Mouse (Mus musculus): ENCODE results near the gene Pgam2. TPM values are rescaled to one million over a fixed set of nuclear protein-coding genes. Genes with fewer than 3 reads are reported as not detected.

Gene Pgam2
- 17.8 and 23.4 TPM in 2 replicates for polyA plus RNA-seq (2015; fragmentation: Nextera tagmentation; extraction: Ambion mirVana)

DNA sequence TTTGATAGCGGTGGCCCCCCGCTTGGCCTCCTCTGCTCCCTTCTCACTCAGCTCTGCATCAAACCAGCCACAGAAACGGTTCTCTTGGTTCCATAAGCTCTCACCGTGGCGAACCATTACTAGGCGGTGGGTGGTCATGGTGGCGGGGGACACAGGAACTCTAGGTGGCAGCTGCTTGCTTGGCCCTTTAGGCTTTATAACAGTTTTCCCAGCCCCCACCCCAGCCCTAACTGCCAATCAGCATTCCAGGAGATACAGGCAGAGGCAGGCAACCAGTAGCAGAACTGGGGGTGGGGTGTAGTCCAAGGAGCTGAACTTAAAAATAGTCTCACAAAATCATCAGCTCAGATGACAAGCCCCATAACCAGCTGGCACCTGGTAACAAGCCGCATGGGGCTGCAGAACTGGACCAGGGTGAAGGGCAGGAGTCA lies at the start of gene Pgam2:
TSS of gene Pgam2 (minus strand) at position 183 of the 431 bp plus-strand sequence.
- Histone ChIP-seq H3K27me3 (replicated peaks; ENCODE audit: control insufficient read depth, insufficient read depth, low read length) (no peaks in the 10 kb centered on the region), H3K4me1 (ENCODE audit: control insufficient read depth, insufficient read depth, low read length) (peaks cover 17% of the 10 kb centered on the region), H3K4me3 (ENCODE audit: low read length) (no peak within 1 kb of the TSS), H3K4me2 (ENCODE audit: low read depth, low read length) (no peak within 1 kb of the TSS), H3K27ac (ENCODE audit: low read length) (peak within 1 kb of the TSS; percentile 58), H3K9me3 (ENCODE audit: control insufficient read depth, low read length) (peaks cover 3% of the 10 kb centered on the region; the same call in 1 of the 2 replicates), H3K36me3 (ENCODE audit: control insufficient read depth, insufficient read depth, low read length) (peaks cover 3% of the 10 kb centered on the region; the same call in 1 of the 2 replicates), H3K9ac (ENCODE audit: low read depth, low read length) (no peak within 1 kb of the TSS)
- no peak for ATAC-seq
- whole genome bisulfite sequencing: 48% methylated on average over 8 of the region's 8 CpGs

DNA sequence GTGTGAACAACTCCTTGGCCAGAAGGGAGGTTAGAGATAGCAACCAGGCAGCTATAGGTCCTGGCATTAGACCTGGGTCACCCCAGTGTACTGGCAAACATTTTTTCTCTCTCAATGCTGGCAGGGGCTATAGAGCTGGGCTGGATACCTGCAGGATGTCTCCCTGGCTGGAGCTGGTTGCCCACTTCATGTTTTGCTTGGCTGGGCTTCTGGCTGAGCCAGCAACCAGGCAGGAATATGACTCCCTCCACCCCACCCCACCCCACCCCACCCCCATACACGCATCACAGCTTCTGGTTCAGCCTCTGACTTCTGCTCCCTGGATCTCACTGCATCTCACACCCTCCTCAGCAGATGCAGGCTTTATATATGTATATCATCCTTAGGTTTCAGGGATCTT lies 48.8 kb upstream of the Pgam2 start:
- Histone ChIP-seq H3K27ac (ENCODE audit: low read length) (no peak overlapping the region), H3K27me3 (replicated peaks; ENCODE audit: control insufficient read depth, insufficient read depth, low read length) (no peaks in the 10 kb centered on the region), H3K36me3 (ENCODE audit: control insufficient read depth, insufficient read depth, low read length) (no peaks in the 10 kb centered on the region), H3K4me1 (ENCODE audit: control insufficient read depth, insufficient read depth, low read length) (no peaks in the 10 kb centered on the region), H3K9ac (ENCODE audit: low read depth, low read length) (no peak overlapping the region), H3K4me3 (ENCODE audit: low read length) (no peak overlapping the region), H3K4me2 (ENCODE audit: low read depth, low read length) (no peak overlapping the region), H3K9me3 (ENCODE audit: control insufficient read depth, low read length) (no peaks in the 10 kb centered on the region)
- no peak for ATAC-seq
- WGBS: 47% methylated on average over 1 of the region's 1 CpGs

DNA sequence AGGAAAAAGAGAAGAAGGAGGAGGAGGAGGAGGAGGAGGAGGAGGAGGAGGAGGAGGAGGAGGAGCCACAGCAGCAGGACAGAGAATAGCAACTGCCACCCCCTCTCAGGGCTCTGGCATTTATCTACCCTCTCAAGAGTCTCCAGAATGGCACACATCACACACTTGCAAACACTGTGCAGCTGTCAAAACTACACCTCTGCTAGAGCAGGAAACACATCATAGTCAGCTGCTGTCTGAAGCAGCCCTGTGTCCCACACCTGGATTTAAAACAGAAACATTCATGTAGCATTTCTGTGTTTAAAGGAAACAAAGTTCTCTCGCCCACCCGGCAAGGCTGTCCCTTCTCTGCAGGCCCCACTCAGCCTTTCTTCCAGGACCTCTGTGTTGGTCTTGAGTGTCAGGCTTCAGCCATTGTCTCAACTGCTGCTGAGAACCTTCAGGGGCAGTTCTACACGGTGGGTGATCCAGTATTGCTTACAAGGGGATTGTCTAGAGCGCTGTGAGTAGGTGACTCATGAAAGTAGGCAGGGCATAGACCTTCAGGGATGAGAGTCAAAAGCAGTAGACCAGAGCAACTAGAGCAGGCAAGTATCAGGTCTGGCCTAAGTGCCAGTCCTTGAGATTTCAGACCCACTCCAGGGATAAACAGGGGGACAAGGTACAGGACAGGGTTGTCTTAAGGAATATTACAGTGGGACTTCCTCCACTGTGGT lies 47.6 kb upstream of the Pgam2 start:
- Histone ChIP-seq H3K27me3 (replicated peaks; ENCODE audit: control insufficient read depth, insufficient read depth, low read length) (no peaks in the 10 kb centered on the region), H3K9me3 (ENCODE audit: control insufficient read depth, low read length) (no peaks in the 10 kb centered on the region), H3K4me2 (ENCODE audit: low read depth, low read length) (no peak overlapping the region), H3K27ac (ENCODE audit: low read length) (no peak overlapping the region), H3K36me3 (ENCODE audit: control insufficient read depth, insufficient read depth, low read length) (no peaks in the 10 kb centered on the region), H3K4me3 (ENCODE audit: low read length) (no peak overlapping the region), H3K4me1 (ENCODE audit: control insufficient read depth, insufficient read depth, low read length) (no peaks in the 10 kb centered on the region), H3K9ac (ENCODE audit: low read depth, low read length) (no peak overlapping the region)
- WGBS: 51% methylated on average over 4 of the region's 4 CpGs
- ATAC-seq: no peak

DNA sequence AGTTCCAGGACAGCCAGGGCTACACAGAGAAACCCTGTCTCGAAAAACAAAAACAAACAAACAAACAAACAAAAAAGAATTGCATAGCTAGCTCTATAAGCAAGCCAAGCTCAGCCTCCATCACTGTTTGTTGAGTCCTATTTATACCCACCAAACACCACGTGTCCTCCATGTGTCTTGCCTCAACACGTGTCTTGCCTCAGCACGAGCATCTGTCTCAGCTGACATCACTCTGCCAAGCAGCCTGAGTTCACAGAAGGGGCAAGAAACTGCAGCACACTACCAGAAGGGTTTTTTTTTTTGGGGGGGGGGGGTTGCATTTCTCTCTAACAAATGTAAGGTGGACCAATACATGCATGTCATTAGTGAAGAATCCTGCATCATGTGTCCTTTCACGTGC lies 46.9 kb upstream of the Pgam2 start:
- 51% methylated on average over 5 of the region's 5 CpGs for WGBS
- no peak overlapping the region for H3K4me2 ChIP-seq (ENCODE audit: low read depth, low read length)
- H3K27ac ChIP-seq (ENCODE audit: low read length): no peak overlapping the region
- no peaks in the 10 kb centered on the region for H3K4me1 ChIP-seq (ENCODE audit: control insufficient read depth, insufficient read depth, low read length)
- H3K9ac ChIP-seq (ENCODE audit: low read depth, low read length): no peak overlapping the region
- no peak for ATAC-seq
- H3K27me3 ChIP-seq (replicated peaks; ENCODE audit: control insufficient read depth, insufficient read depth, low read length): no peaks in the 10 kb centered on the region
- no peaks in the 10 kb centered on the region for H3K36me3 ChIP-seq (ENCODE audit: control insufficient read depth, insufficient read depth, low read length)
- no peaks in the 10 kb centered on the region for H3K9me3 ChIP-seq (ENCODE audit: control insufficient read depth, low read length)
- H3K4me3 ChIP-seq (ENCODE audit: low read length): no peak overlapping the region

DNA sequence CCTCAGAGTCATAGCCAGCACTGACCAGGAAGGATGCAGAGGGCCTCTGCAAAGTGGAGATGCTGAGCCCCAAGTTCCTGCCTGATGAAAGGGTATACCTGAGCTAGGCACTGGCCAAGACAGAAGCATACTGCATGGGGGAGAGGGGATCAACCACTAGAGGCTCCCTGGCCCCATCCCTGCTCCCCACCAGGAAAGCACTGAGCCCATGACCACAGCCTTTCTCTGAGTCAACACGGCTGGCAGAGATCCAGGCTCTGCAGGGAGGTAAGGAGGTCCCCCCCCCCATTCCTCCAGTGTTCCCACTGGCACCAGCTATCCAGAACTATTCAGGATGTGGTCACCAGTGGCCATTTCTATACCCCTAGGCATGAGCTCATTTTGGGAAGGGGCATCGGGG lies 45.8 kb upstream of the Pgam2 start:
- no peak overlapping the region for H3K4me3 ChIP-seq (ENCODE audit: low read length)
- 73% methylated on average over 2 of the region's 2 CpGs for WGBS
- H3K9ac ChIP-seq (ENCODE audit: low read depth, low read length): no peak overlapping the region
- ATAC-seq: no peak
- no peaks in the 10 kb centered on the region for H3K36me3 ChIP-seq (ENCODE audit: control insufficient read depth, insufficient read depth, low read length)
- no peaks in the 10 kb centered on the region for H3K4me1 ChIP-seq (ENCODE audit: control insufficient read depth, insufficient read depth, low read length)
- no peak overlapping the region for H3K4me2 ChIP-seq (ENCODE audit: low read depth, low read length)
- H3K27me3 ChIP-seq (replicated peaks; ENCODE audit: control insufficient read depth, insufficient read depth, low read length): no peaks in the 10 kb centered on the region
- H3K27ac ChIP-seq (ENCODE audit: low read length): no peak overlapping the region
- H3K9me3 ChIP-seq (ENCODE audit: control insufficient read depth, low read length): no peaks in the 10 kb centered on the region

DNA sequence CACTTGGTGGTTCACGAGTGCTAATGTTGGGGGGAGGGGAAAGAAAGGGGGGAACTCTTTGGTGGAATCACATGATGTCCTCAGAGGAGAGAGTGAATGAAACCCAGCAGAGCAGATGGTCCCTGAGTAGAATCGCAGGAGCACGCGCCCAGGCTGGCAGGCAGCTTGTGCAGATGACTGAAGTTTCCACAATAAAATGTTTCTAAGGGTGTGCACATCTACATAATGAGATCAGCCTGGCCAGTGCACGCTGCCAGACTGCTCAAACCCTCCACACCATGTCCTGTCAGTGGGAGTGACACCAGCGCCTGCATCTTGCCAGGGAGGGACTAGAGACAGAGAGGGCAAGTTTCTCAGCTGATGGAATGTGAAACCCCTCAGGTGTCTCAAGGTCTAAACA lies 45.2 kb upstream of the Pgam2 start:
- Histone ChIP-seq H3K27ac (ENCODE audit: low read length) (no peak overlapping the region), H3K4me3 (ENCODE audit: low read length) (no peak overlapping the region), H3K9ac (ENCODE audit: low read depth, low read length) (no peak overlapping the region), H3K36me3 (ENCODE audit: control insufficient read depth, insufficient read depth, low read length) (no peaks in the 10 kb centered on the region), H3K4me1 (ENCODE audit: control insufficient read depth, insufficient read depth, low read length) (no peaks in the 10 kb centered on the region), H3K4me2 (ENCODE audit: low read depth, low read length) (no peak overlapping the region), H3K27me3 (replicated peaks; ENCODE audit: control insufficient read depth, insufficient read depth, low read length) (no peaks in the 10 kb centered on the region), H3K9me3 (ENCODE audit: control insufficient read depth, low read length) (no peaks in the 10 kb centered on the region)
- 61% methylated on average over 6 of the region's 6 CpGs for WGBS
- no peak for ATAC-seq

DNA sequence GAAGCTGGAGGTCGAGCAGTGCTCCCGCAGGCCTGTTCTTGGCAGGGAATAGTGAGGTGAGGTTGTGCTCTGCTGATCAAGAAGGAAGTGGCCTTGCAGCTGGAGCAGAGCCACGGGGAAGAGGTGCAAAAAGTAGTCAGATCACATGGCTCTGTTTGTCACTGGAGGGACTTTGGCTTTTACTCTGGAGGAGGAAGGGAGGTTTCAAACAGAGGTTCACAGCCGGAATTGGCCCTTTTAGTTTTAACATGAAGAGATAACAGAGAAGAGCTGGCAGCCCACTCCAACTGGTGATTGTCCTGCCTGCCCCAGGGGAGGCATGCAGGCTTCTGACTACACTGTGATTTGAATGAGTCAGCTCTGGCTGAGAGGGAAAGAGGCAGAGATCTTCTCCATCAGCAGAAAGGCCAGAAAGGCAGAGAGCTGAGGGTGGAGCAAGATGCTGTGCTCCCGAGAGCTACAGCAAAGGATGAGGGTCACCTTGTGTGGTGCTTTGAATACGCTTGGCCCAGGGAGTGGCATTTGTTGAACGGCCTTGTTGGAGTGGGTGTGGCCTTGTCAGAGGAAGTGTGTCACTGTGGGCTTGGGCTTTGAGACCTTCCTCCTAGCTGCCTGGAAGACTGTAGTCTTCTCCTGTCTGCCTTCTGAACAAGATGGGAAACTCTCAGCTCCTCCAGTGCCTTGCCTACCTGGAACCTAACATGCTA lies 43.3 kb upstream of the Pgam2 start:
- Histone ChIP-seq H3K9ac (ENCODE audit: low read depth, low read length) (no peak overlapping the region), H3K27ac (ENCODE audit: low read length) (no peak overlapping the region), H3K36me3 (ENCODE audit: control insufficient read depth, insufficient read depth, low read length) (no peaks in the 10 kb centered on the region), H3K27me3 (replicated peaks; ENCODE audit: control insufficient read depth, insufficient read depth, low read length) (no peaks in the 10 kb centered on the region), H3K4me3 (ENCODE audit: low read length) (no peak overlapping the region), H3K4me1 (ENCODE audit: control insufficient read depth, insufficient read depth, low read length) (no peaks in the 10 kb centered on the region), H3K4me2 (ENCODE audit: low read depth, low read length) (no peak overlapping the region), H3K9me3 (ENCODE audit: control insufficient read depth, low read length) (no peaks in the 10 kb centered on the region)
- peak; percentile 68 for ATAC-seq
- 59% methylated on average over 7 of the region's 7 CpGs for WGBS

DNA sequence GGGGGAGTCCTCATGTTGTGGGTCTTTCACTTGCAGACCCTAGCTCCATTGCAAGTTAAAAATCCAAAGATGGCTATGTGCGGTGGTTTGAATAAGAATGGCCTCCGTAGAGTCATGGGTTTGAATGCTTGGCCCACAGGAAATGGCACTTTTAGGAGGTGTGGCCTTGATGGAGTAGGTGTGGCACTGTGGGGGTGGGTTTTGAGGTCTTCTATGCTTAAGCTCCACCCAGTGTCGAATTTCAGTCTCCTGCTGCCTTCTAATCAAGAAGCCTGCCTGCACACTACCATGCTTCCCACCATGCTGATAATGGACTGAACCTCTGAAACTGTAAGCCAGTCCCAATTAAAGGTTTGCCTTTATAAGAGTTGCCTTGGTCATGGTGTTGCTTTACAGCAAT lies 39.6 kb upstream of the Pgam2 start:
- ATAC-seq: no peak
- H3K36me3 ChIP-seq (ENCODE audit: control insufficient read depth, insufficient read depth, low read length): no peaks in the 10 kb centered on the region
- no peaks in the 10 kb centered on the region for H3K27me3 ChIP-seq (replicated peaks; ENCODE audit: control insufficient read depth, insufficient read depth, low read length)
- WGBS: 85% methylated on average over 3 of the region's 3 CpGs
- H3K4me2 ChIP-seq (ENCODE audit: low read depth, low read length): no peak overlapping the region
- no peaks in the 10 kb centered on the region for H3K4me1 ChIP-seq (ENCODE audit: control insufficient read depth, insufficient read depth, low read length)
- H3K9ac ChIP-seq (ENCODE audit: low read depth, low read length): no peak overlapping the region
- H3K4me3 ChIP-seq (ENCODE audit: low read length): no peak overlapping the region
- no peaks in the 10 kb centered on the region for H3K9me3 ChIP-seq (ENCODE audit: control insufficient read depth, low read length)
- H3K27ac ChIP-seq (ENCODE audit: low read length): no peak overlapping the region

DNA sequence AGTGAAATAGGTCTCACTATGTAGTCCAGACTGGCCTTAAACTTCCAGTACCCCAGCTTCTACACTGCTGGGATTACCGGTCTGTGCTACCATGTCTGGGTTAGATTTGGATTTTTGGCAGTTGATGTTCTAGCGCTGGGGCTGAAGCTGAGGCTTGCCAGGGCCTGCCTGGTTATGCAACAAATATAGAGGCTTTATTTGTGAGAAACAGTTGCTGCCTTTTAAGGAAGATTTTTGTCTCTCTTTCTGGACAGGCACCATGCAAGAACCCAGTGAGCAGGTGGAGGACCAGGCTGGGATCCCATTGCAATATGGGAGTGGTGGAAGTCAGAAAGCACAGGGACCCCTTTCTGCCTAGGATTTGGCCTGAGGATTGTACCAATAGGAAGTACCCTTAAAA lies 38.2 kb upstream of the Pgam2 start:
- no peak overlapping the region for H3K4me3 ChIP-seq (ENCODE audit: low read length)
- no peak overlapping the region for H3K27ac ChIP-seq (ENCODE audit: low read length)
- ATAC-seq: no peak
- no peaks in the 10 kb centered on the region for H3K4me1 ChIP-seq (ENCODE audit: control insufficient read depth, insufficient read depth, low read length)
- H3K4me2 ChIP-seq (ENCODE audit: low read depth, low read length): no peak overlapping the region
- no peaks in the 10 kb centered on the region for H3K36me3 ChIP-seq (ENCODE audit: control insufficient read depth, insufficient read depth, low read length)
- H3K27me3 ChIP-seq (replicated peaks; ENCODE audit: control insufficient read depth, insufficient read depth, low read length): no peaks in the 10 kb centered on the region
- WGBS: 92% methylated on average over 2 of the region's 2 CpGs
- H3K9me3 ChIP-seq (ENCODE audit: control insufficient read depth, low read length): no peaks in the 10 kb centered on the region
- H3K9ac ChIP-seq (ENCODE audit: low read depth, low read length): no peak overlapping the region

All from intestine, embryonic 16.5 days (tissue).